Mouse (Mus musculus) forebrain, embryonic 10.5 days (tissue): ENCODE data around the gene Nos1ap. TPM values are rescaled to one million over a fixed set of nuclear protein-coding genes. Genes with fewer than 3 reads are reported as not detected.

Experiments used
- DNase-seq: peaks from one replicate; pipeline ENCODE4 v3.0.0-alpha.2; 2017; ENCODE audit warnings: low spot score; ENCODE audit errors: extremely low spot score
- H3K27ac ChIP-seq: fragments of 300-500 bp; sonication (generic); 2 replicates; pipeline ENCODE4 v1.5.1; 2016; ENCODE audit warnings: mild to moderate bottlenecking
- H3K27me3 ChIP-seq: fragments of 300-500 bp; sonication (generic); 2 replicates; pipeline ENCODE4 v1.6.1; 2016; ENCODE audit warnings: mild to moderate bottlenecking; ENCODE audit not compliant: poor library complexity, severe bottlenecking
- H3K36me3 ChIP-seq: fragments of 300-500 bp; sonication (generic); replicated peaks from 2 replicates; pipeline ENCODE4 v1.6.1; 2016; ENCODE audit warnings: mild to moderate bottlenecking, moderate library complexity
- H3K4me1 ChIP-seq: fragments of 300-500 bp; sonication (generic); 2 replicates; pipeline ENCODE4 v1.6.1; 2016
- H3K4me3 ChIP-seq: fragments of 300-500 bp; sonication (generic); 2 replicates; pipeline ENCODE4 v1.5.1; 2016; ENCODE audit warnings: mild to moderate bottlenecking, moderate library complexity
- H3K9me3 ChIP-seq: fragments of 300-500 bp; sonication (generic); 2 replicates; pipeline ENCODE4 v1.6.1; 2016; ENCODE audit warnings: mild to moderate bottlenecking, moderate library complexity
- WGBS: fragments of 180-500 bp; shearing (Covaris S2); methylation state at CpG from one replicate; pipeline ENCODE4 v1.1.7; 2016; 5-methylcytosine and 5-hydroxymethylcytosine counted together
- polyA plus RNA-seq: library from polyadenylated mRNA; unstranded; fragments of >200 nt; fragmentation: Nextera tagmentation; extraction: Ambion mirVana; gene quantifications from 2 replicates; pipeline ENCODE4 v1.2.1, GENCODE M21; 2016

Gene Nos1ap
- polyA plus RNA-seq, 1 experiment from 2014 or later = 10.5 TPM

DNA sequence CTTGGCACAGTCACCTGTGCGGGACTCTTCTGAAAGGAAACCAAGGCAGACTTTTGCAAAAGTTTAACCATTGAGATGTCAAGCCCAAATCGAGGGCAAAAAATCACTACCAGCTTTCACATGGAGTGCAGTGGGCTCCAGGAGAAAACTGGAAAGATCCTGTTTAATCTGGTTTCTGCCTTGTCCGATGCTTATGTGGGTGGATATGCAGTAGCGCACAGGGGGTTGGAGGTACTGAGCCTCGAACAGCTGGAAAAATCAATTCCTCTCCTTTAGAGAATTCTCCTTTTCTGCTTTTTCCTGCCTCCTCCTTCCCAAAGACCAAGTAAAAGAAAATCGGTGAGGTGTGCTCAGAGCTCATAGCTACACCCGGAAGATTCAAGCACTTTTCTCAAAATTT is 159.0 kb downstream of the Nos1ap start:
- Histone ChIP-seq H3K36me3 (no peaks in the 10 kb centered on the region), H3K4me1 (peaks cover 36% of the 10 kb centered on the region), H3K27ac (peak overlapping the region; percentile 40), H3K27me3 (no peaks in the 10 kb centered on the region), H3K4me3 (no peak overlapping the region), H3K9me3 (no peaks in the 10 kb centered on the region)
- WGBS = 95% methylated on average over 7 of the region's 7 CpGs
- DNase-seq = no peak

DNA sequence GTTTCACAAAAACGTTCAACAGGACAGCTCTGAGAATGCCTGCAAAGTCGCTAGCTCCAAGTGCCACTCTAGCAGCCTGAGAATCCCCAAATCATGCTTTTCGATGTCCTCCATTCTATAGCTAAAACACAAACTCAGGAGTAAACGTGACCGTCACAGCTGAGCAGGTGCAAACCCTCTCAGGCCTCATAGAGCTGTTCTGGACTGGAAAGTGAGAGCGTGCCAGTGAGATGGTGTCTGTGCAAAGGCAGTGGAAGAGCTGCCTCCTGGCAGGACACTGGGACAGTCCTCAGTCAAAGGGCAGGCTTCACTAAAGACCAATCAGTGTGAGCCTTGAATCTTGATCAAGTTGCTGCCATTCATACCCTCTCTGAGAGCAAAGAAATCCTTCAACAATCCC is 160.0 kb downstream of the Nos1ap start:
- H3K4me3 ChIP-seq = no peak overlapping the region
- no peak for DNase-seq
- WGBS = 84% methylated on average over 6 of the region's 6 CpGs
- H3K36me3 ChIP-seq = no peaks in the 10 kb centered on the region
- H3K27ac ChIP-seq = peak overlapping the region; percentile 40
- no peaks in the 10 kb centered on the region for H3K9me3 ChIP-seq
- H3K27me3 ChIP-seq = no peaks in the 10 kb centered on the region
- peaks cover 44% of the 10 kb centered on the region for H3K4me1 ChIP-seq

DNA sequence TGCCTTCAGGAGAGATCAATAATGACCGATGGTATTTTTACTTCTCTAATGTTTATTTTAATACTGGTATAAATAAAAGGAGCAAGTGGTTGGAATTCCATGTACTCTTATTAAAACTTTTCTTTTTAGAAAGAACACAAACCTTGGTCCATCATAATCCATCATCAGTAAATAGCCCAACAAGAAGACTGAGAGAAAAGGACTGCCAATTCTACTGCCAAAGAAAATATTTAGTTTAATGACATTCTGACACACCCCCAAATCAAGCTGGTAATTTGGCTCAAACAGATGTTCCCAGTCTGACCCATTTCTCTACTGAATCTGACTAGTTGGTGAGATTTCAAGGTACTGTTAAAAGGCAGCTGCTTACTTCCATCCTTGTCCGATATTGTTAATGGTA is 161.5 kb downstream of the Nos1ap start:
- DNase-seq = no peak
- Histone ChIP-seq H3K9me3 (no peaks in the 10 kb centered on the region), H3K4me3 (no peak overlapping the region), H3K36me3 (no peaks in the 10 kb centered on the region), H3K27ac (no peak overlapping the region), H3K4me1 (peaks cover 60% of the 10 kb centered on the region), H3K27me3 (no peaks in the 10 kb centered on the region)
- WGBS = 96% methylated on average over 2 of the region's 2 CpGs

DNA sequence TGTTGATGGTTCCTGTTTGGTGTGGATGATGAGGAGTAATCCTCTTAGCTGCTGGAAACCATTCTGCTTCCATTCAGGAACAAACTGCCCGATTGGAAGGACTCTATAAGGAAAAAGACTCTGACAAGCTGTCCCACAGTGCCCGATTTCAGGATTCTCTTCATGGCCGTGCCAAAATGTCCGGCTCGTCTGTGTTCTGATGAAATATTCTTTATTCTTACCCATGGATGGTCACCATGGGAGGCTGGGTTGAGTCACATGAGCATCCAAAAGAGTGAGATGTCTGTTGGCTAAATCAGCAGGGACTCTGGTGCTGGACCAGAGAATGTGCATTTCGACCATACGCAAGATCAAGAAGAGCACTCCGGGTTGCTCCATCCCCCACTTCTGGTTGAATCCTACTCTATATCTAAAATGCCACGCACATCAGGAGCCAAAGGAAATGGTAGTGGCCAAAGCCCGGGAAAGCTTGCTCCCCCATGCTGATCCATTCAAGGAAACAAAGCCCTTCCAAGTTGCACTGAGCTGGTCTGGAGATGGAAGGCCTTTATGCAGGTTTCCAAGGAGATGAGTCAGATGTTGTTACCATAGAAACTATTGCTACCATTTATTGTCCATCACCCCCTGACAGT is 165.3 kb downstream of the Nos1ap start:
- Histone ChIP-seq H3K27me3 (no peaks in the 10 kb centered on the region), H3K4me3 (no peak overlapping the region), H3K9me3 (no peaks in the 10 kb centered on the region), H3K27ac (peak overlapping the region; percentile 79), H3K4me1 (peaks cover 43% of the 10 kb centered on the region), H3K36me3 (no peaks in the 10 kb centered on the region)
- peak; percentile 60 for DNase-seq
- 55% methylated on average over 10 of the region's 10 CpGs for WGBS

DNA sequence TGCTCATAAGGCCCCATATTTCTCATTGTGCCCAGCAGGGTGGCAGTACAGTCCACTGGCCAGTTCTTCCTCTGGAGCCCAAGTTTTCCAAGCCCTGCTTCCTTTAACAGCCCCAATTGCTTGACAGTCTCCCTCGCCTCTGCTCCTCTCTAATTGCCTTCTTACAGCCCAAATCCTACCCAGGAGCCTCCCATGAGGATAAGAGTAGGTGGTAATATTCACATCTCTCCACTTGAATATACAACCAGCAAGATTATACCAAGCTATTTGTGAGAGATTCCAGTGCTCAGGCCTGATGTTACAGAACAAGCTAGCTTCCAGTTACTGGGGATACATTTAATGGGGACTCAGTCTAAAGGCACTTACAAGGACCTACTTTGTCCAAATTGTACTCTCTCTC is 166.6 kb downstream of the Nos1ap start:
- Histone ChIP-seq H3K4me1 (peaks cover 41% of the 10 kb centered on the region), H3K27ac (peak overlapping the region; percentile 79; the same call in 1 of the 2 replicates), H3K27me3 (no peaks in the 10 kb centered on the region), H3K36me3 (no peaks in the 10 kb centered on the region), H3K4me3 (no peak overlapping the region), H3K9me3 (no peaks in the 10 kb centered on the region)
- WGBS = 75% methylated on average over 1 of the region's 1 CpGs
- no peak for DNase-seq

DNA sequence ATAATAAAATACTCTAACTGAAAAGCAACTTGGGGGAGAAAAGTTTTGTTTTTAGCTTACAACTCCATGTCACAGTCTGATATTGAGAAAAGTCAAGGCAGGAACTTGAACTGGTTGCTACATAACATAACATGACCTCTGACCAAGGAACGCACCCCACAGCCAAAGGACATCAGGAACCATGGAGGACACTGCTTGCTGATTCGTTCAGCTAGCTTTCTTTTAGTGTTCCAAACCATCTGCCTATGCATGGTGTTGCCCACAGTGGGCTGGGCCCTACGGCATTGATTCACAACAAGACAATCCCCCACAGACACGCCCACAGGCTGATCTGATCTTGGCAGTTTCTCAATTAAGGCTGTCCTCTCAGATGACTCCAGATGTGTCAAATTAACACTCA is 167.5 kb downstream of the Nos1ap start:
- no peaks in the 10 kb centered on the region for H3K36me3 ChIP-seq
- DNase-seq = no peak
- H3K27ac ChIP-seq = no peak overlapping the region
- WGBS = 86% methylated on average over 4 of the region's 4 CpGs
- no peak overlapping the region for H3K4me3 ChIP-seq
- H3K27me3 ChIP-seq = no peaks in the 10 kb centered on the region
- H3K4me1 ChIP-seq = peaks cover 41% of the 10 kb centered on the region
- H3K9me3 ChIP-seq = no peaks in the 10 kb centered on the region

DNA sequence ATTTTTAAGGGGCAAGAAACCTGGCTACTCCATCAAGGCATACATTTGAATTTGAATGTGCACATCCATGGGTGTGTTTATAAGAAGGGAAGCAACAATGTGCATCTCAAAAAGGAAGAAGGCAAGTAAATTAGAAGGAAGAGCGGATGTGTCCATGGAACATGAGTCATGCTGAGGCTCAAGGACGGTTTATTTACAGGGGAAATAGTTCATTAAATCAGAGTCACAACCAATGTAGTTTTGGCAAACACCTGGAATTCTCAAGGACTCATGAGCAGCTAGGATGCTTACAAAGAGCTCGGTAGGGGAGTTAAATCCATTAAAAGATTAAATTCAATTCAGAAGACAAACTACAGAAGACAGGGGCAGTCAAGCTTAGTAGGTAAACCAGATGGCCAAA is 169.7 kb downstream of the Nos1ap start:
- Histone ChIP-seq H3K4me3 (no peak overlapping the region), H3K27me3 (peaks cover 2% of the 10 kb centered on the region; the same call in 1 of the 2 replicates), H3K4me1 (peaks cover 44% of the 10 kb centered on the region), H3K9me3 (no peaks in the 10 kb centered on the region), H3K27ac (no peak overlapping the region), H3K36me3 (no peaks in the 10 kb centered on the region)
- WGBS = 79% methylated on average over 3 of the region's 3 CpGs
- DNase-seq = no peak

DNA sequence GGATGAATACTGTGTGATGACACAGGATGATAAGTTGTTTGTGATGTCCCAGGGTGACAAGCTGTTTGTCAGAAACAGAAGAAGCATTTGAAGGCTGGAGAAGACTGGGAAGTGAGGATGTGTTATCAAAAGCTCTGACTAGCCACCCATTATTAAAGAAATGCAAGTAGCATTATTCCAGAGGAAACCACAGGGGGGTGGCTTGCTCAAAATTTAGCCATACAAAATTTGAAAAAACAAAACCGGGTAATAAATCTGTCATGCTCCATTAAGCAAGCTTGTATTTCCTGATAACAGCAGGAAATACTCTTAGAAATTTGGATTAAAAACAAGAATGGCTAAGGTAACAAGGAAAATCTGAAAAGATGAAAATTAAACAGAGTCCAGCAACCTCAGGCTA is 171.5 kb downstream of the Nos1ap start:
- no peak overlapping the region for H3K4me3 ChIP-seq
- no peaks in the 10 kb centered on the region for H3K9me3 ChIP-seq
- H3K27me3 ChIP-seq = peaks cover 2% of the 10 kb centered on the region; the same call in 1 of the 2 replicates
- 72% methylated on average over 1 of the region's 1 CpGs for WGBS
- H3K4me1 ChIP-seq = peaks cover 26% of the 10 kb centered on the region
- H3K36me3 ChIP-seq = no peaks in the 10 kb centered on the region
- H3K27ac ChIP-seq = no peak overlapping the region
- DNase-seq = no peak

DNA sequence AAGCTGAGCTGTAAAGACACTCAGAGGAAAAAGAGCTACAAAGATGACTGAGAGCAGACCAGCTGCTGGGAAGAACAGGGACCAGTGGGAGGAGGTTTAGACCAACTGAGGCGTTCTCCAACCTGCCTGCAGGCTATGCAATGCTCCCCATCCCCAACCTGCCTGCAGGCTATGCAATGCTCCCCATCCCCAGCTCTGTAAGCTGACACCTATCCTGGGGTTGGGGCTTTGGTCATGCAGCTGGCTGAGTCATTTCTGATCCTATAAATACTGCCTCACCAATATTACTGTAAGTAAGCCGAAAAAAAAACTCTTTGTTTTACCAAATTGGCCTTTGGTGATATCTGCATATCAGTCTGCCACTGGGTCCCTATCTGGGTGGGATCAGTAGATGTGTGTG is 172.7 kb downstream of the Nos1ap start:
- H3K27me3 ChIP-seq = peaks cover 2% of the 10 kb centered on the region; the same call in 1 of the 2 replicates
- no peaks in the 10 kb centered on the region for H3K9me3 ChIP-seq
- DNase-seq = no peak
- no peak overlapping the region for H3K4me3 ChIP-seq
- H3K27ac ChIP-seq = peak overlapping the region; percentile 56; the same call in 1 of the 2 replicates
- H3K36me3 ChIP-seq = no peaks in the 10 kb centered on the region
- WGBS = 69% methylated on average over 2 of the region's 2 CpGs
- peaks cover 22% of the 10 kb centered on the region for H3K4me1 ChIP-seq

DNA sequence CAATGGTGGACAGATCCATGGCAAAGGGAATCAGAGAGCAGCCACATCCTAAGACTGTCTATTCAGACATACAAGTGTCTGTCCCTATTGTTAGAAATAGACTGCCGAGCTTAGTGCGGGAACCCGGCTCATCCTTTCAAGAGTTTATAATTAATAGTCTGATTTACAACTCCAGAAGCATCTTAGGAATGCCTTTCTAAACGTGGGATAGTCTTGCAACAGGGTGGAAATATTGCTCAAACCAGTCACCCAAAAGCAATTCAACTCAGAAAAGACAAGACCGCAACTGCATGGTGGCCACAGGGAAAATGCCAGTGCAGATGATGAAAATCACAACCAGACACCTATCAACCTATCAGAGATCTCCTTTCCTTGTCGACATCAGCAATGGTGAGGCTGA is 173.5 kb downstream of the Nos1ap start:
- H3K4me1 ChIP-seq = peaks cover 22% of the 10 kb centered on the region
- H3K9me3 ChIP-seq = no peaks in the 10 kb centered on the region
- H3K27ac ChIP-seq = no peak overlapping the region
- no peak for DNase-seq
- no peak overlapping the region for H3K4me3 ChIP-seq
- H3K27me3 ChIP-seq = peaks cover 2% of the 10 kb centered on the region; the same call in 1 of the 2 replicates
- 46% methylated on average over 6 of the region's 6 CpGs for WGBS
- no peaks in the 10 kb centered on the region for H3K36me3 ChIP-seq

DNA sequence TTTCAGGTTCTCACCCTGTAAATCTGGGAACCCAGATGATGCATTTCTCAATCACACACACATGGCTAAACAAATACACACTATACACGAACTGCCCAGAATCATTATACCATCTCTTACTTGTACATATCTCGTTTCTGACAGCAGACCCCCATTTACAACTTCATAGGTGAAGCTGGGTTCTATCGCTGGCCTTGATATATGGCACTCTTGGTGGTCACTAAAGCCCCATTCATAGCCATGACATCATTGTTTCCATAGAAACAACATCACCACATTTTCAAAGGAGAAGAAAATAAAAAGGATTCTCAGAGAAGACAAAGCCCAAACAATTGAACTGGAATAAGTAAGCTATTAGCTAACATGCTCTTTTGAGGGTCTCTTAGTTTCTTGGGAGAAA is 174.3 kb downstream of the Nos1ap start:
- DNase-seq = no peak
- no peak overlapping the region for H3K4me3 ChIP-seq
- 58% methylated on average over 3 of the region's 3 CpGs for WGBS
- H3K27ac ChIP-seq = no peak overlapping the region
- H3K9me3 ChIP-seq = no peaks in the 10 kb centered on the region
- H3K4me1 ChIP-seq = peaks cover 25% of the 10 kb centered on the region
- H3K27me3 ChIP-seq = peaks cover 2% of the 10 kb centered on the region; the same call in 1 of the 2 replicates
- no peaks in the 10 kb centered on the region for H3K36me3 ChIP-seq

DNA sequence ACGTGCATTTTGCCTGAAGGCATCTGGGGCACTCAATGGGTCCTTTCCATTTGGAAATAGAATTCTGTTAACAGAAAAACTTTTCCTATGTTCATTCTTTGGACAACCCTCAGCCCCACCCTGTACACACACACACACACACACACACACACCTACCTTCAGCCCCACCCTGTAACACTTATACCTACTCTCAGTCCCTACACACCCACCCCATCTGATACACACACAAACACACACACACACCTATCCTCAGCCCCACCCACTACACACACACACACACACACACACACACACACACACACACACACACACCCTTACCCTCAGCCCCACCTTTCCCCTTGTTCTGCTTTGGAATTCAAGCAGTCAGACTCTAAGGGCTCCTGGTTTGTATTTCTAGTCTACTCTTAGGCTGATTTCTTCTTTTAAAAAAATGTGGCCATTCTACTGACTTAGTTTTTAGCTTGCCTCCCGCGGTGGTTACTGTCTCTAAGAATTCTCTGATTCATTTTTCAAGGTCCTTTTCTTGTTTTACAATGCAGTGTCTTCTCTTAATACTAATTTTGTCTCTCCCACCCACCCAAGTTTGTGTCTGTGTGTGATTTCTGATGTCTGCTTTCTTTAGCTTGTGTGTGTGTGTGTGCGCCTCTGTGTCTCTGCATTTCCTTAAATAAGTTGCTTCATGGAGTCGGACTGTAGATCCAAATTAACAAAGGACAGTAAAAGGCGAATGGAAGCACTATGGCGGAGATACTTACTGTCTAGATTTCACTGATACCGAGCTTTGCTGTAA is 179.1 kb downstream of the Nos1ap start:
- Histone ChIP-seq H3K9me3 (no peaks in the 10 kb centered on the region), H3K4me1 (peaks cover 35% of the 10 kb centered on the region), H3K27me3 (no peaks in the 10 kb centered on the region; the same call in 1 of the 2 replicates), H3K36me3 (no peaks in the 10 kb centered on the region), H3K4me3 (no peak overlapping the region), H3K27ac (peak overlapping the region; percentile 51)
- WGBS = 86% methylated on average over 8 of the region's 8 CpGs
- DNase-seq = no peak

DNA sequence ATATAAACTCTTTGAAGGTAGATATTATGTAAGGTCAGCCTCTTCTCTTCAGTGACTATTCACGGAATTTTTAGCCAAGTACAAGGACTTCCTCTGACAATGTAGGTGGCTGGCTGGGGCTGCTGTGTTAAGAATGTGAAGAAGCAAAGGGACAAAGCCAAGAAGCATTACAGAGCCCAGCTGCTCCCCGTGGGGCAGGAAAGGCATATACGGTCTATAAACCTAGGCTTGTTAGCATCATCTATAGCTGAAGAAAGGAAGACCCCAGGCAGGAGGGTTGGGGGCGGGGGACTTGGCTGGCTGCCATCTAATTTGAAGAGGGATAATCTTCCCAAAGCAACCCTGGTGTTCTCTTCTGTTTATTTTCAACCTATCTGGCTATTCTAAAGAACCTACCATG is 180.6 kb downstream of the Nos1ap start:
- Histone ChIP-seq H3K27me3 (no peaks in the 10 kb centered on the region; the same call in 1 of the 2 replicates), H3K36me3 (no peaks in the 10 kb centered on the region), H3K4me1 (peaks cover 28% of the 10 kb centered on the region), H3K4me3 (no peak overlapping the region), H3K27ac (no peak overlapping the region), H3K9me3 (no peaks in the 10 kb centered on the region)
- no peak for DNase-seq
- 41% methylated on average over 4 of the region's 4 CpGs for WGBS
